In the genomic region with DNA sequence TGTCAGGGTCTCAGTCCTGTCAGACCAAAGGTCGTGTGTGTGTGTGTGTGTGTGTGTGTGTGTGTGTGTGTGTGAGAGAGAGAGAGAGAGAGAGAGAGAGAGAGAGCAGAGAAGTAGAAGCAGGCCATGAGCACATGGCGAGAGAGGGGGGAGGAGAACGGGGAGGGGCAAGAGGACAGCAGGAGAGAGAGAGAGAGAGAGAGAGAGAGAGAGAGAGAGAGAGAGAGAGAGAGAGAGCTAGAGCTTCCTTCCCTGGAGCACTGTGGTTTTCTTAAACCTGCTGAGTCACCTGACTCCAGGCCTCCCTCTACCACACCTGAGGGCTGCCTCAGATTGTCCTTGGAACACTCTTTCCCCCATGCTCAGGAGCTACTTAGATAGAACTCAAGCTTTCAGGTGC, we compare ENCODE assay signal across 18 mouse cellular contexts. TPM values are rescaled to one million over a fixed set of nuclear protein-coding genes. Genes with fewer than 3 reads are reported as not detected.
A peak's percentile ranks its signal among the peaks of the same experiment; 100 is the strongest.
DNase-seq lines count a peak whose midpoint lies in the region; ATAC-seq and TF ChIP-seq lines count a peak whose summit lies in the region.
"Not testable (repeated sequence)": the region's sequence is repeated elsewhere in the genome, so short reads cannot be mapped to it uniquely, and the experiment has no call there.
"Had no signal": no experiment of that assay in that cellular context is flagged by ENCODE, and none has a peak within 500 bp of the region (broad histone marks: within the 10 kb centered on the region; RNA-seq: fewer than 3 reads in every experiment).

No protein-coding gene starts in this region.

- not testable (repeated sequence) for TF ChIP-seq CTCF in heart, postnatal 0 days (IDR thresholded peaks at IDR 0.05; ENCODE audit: low read depth)

- 40% methylated on average over 3 of the region's 3 CpGs for WGBS in forebrain, embryonic 10.5 days
- 29% methylated on average over 3 of the region's 3 CpGs for WGBS in heart, postnatal 0 days
- 0% methylated on average over 3 of the region's 3 CpGs for WGBS in liver, embryonic 13.5 days (ENCODE audit: insufficient replicate concordance)

- H3K4me1 ChIP-seq in forebrain, embryonic 10.5 days: peaks cover 56% of the 10 kb centered on the region
- not testable (repeated sequence) for H3K4me1 ChIP-seq in heart, postnatal 0 days (ENCODE audit: control insufficient read depth, insufficient read depth)
- peaks cover 69% of the 10 kb centered on the region for H3K4me1 ChIP-seq in liver, embryonic 13.5 days (replicated peaks)

- H3K4me2 ChIP-seq in heart, postnatal 0 days (ENCODE audit: low read depth, low read length); liver, embryonic 13.5 days: not testable (repeated sequence)

- TF ChIP-seq EP300 in heart, postnatal 0 days (IDR thresholded peaks at IDR 0.05; ENCODE audit: low read depth): not testable (repeated sequence)

- peak overlapping the region; percentile 36 for H3K27ac ChIP-seq in forebrain, embryonic 10.5 days
- not testable (repeated sequence) for H3K27ac ChIP-seq in heart, postnatal 0 days (ENCODE audit: low read depth)
- peak overlapping the region; percentile 94 for H3K27ac ChIP-seq in liver, embryonic 13.5 days

- DNase-seq in CD4-positive helper T cell, adult 2 months (ENCODE audit: low read depth, low spot score): peak; percentile 44
- DNase-seq in MEL-GATA-1-ER (ENCODE audit: extremely low read depth, low read depth): peak; percentile 70
- DNase-seq in forebrain, embryonic 10.5 days (ENCODE audit: extremely low spot score, low spot score); liver, embryonic 13.5 days: not testable (repeated sequence)
- DNase-seq in heart, postnatal 0 days (ENCODE audit: low spot score): peak; percentile 2
- peak; percentile 57 for DNase-seq in kidney, postnatal 10 days

- H3K36me3 ChIP-seq in forebrain, embryonic 10.5 days (replicated peaks); heart, postnatal 0 days (replicated peaks; ENCODE audit: control insufficient read depth, insufficient read depth, low read length); liver, embryonic 13.5 days: not testable (repeated sequence)

- H3K9me3 ChIP-seq in forebrain, embryonic 10.5 days; heart, postnatal 0 days (replicated peaks; ENCODE audit: control insufficient read depth, low read length); liver, embryonic 13.5 days (replicated peaks): not testable (repeated sequence)

- not testable (repeated sequence) for H3K9ac ChIP-seq in heart, postnatal 0 days (replicated peaks; ENCODE audit: low read depth, low read length)
- peak overlapping the region; percentile 52 for H3K9ac ChIP-seq in liver, embryonic 13.5 days

- not testable (repeated sequence) for ATAC-seq in heart, postnatal 0 days (ENCODE audit: insufficient read depth, low read depth)
- ATAC-seq in liver, embryonic 13.5 days (ENCODE audit: low read depth): peak; percentile 3; the same call in 1 of the 2 replicates
- ATAC-seq in megakaryocyte progenitor cell, adult 5-6 weeks (replicated peaks; ENCODE audit: poor library complexity): peak; percentile 31

- H3K4me3 ChIP-seq in forebrain, embryonic 10.5 days; heart, postnatal 0 days (ENCODE audit: low read depth, low read length); liver, embryonic 13.5 days (replicated peaks): not testable (repeated sequence)

- H3K27me3 ChIP-seq in forebrain, embryonic 10.5 days (ENCODE audit: poor library complexity, severe bottlenecking): 0 out of 2 replicates have a peak, but pooled peaks cover 13% of the 10 kb centered on the region
- not testable (repeated sequence) for H3K27me3 ChIP-seq in heart, postnatal 0 days (ENCODE audit: control insufficient read depth, insufficient read depth, low read length); liver, embryonic 13.5 days

RNA-seq across cellular contexts. Expression of a gene that starts 1.2 kb away (rescaled TPM):
- polyA plus RNA-seq in forebrain, embryonic 10.5 days (2016; fragmentation: Nextera tagmentation; extraction: Ambion mirVana): 1,260 and 1,271 TPM in 2 replicates
- total RNA-seq in heart, postnatal 0 days (2014; rRNA removed; ENCODE audit: low replicate concordance): 181 and 434 TPM in 2 replicates
- 255 and 258 TPM in 2 replicates for polyA plus RNA-seq in heart, postnatal 0 days (2015; fragmentation: Nextera tagmentation; extraction: Ambion mirVana)
- polyA plus RNA-seq in liver, embryonic 13.5 days (2015; fragmentation: Nextera tagmentation; extraction: Ambion mirVana): 1,126 and 1,282 TPM in 2 replicates
- 1,320 and 1,329 TPM in 2 replicates for total RNA-seq in megakaryocyte progenitor cell, adult 5-6 weeks (2015)
- total RNA-seq in megakaryocyte progenitor cell, adult 5-6 weeks (2017): 1,319 and 1,619 TPM in 2 replicates

RNA-seq across cellular contexts. Expression of a gene that starts 18.9 kb away (rescaled TPM):
- polyA plus RNA-seq in forebrain, embryonic 10.5 days (2016; fragmentation: Nextera tagmentation; extraction: Ambion mirVana): not detected in 2 replicates
- not detected in 2 replicates for total RNA-seq in heart, postnatal 0 days (2014; rRNA removed; ENCODE audit: low replicate concordance)
- polyA plus RNA-seq in heart, postnatal 0 days (2015; fragmentation: Nextera tagmentation; extraction: Ambion mirVana): 0.16 TPM in 1 of 2 replicates, not detected in the other
- not detected in 2 replicates for polyA plus RNA-seq in liver, embryonic 13.5 days (2015; fragmentation: Nextera tagmentation; extraction: Ambion mirVana)
- total RNA-seq in megakaryocyte progenitor cell, adult 5-6 weeks (2015): not detected in 2 replicates
- total RNA-seq in megakaryocyte progenitor cell, adult 5-6 weeks (2017): not detected in 2 replicates
- total RNA-seq: adrenal gland, postnatal 14 days; forebrain, postnatal 0 days; gastrocnemius, adult 18-20 months; heart, postnatal 10 days; layer of hippocampus, postnatal 14 days; left cerebral cortex, postnatal 10 days had no signal
- polyA plus RNA-seq: forebrain, postnatal 0 days; kidney, adult 2 months; large intestine, adult 2 months; lung, postnatal 0 days; spleen, adult 2 months; stomach, embryonic 15.5 days had no signal

RNA-seq across cellular contexts. Expression of a gene that starts 36.4 kb away (rescaled TPM):
- polyA plus RNA-seq in forebrain, embryonic 10.5 days (2016; fragmentation: Nextera tagmentation; extraction: Ambion mirVana): 22.5 and 23.5 TPM in 2 replicates
- total RNA-seq in heart, postnatal 0 days (2014; rRNA removed; ENCODE audit: low replicate concordance): 36.9 and 45.8 TPM in 2 replicates
- 10.7 and 12.1 TPM in 2 replicates for polyA plus RNA-seq in heart, postnatal 0 days (2015; fragmentation: Nextera tagmentation; extraction: Ambion mirVana)
- 9.4 and 10.6 TPM in 2 replicates for polyA plus RNA-seq in liver, embryonic 13.5 days (2015; fragmentation: Nextera tagmentation; extraction: Ambion mirVana)
- 21.3 and 22.8 TPM in 2 replicates for total RNA-seq in megakaryocyte progenitor cell, adult 5-6 weeks (2015)
- 27.1 and 36.2 TPM in 2 replicates for total RNA-seq in megakaryocyte progenitor cell, adult 5-6 weeks (2017)
